ENCODE assay signal across 12 mouse cellular contexts in genomic region chr9:48126815-48127214, GRCm38 (mm10).
"Had no signal": no experiment of that assay in that cellular context is flagged by ENCODE, and none has a peak within 500 bp of the region (broad histone marks: within the 10 kb centered on the region; RNA-seq: fewer than 3 reads in every experiment).

No protein-coding gene starts in this region.

- ATAC-seq: intestine, postnatal 0 days; liver, postnatal 0 days; lung, postnatal 0 days; midbrain, embryonic 15.5 days had no signal

- H3K36me3 ChIP-seq: limb, embryonic 12.5 days; liver, embryonic 13.5 days; midbrain, embryonic 15.5 days had no signal

- H3K9ac ChIP-seq: limb, embryonic 12.5 days; liver, embryonic 13.5 days; liver, postnatal 0 days; midbrain, embryonic 15.5 days had no signal

- H3K4me2 ChIP-seq: limb, embryonic 12.5 days; liver, embryonic 13.5 days; midbrain, embryonic 15.5 days had no signal

- H3K4me3 ChIP-seq: limb, embryonic 12.5 days; liver, embryonic 13.5 days; midbrain, embryonic 15.5 days had no signal

- H3K4me1 ChIP-seq: limb, embryonic 12.5 days; liver, embryonic 13.5 days; midbrain, embryonic 15.5 days had no signal

- H3K9me3 ChIP-seq: limb, embryonic 12.5 days; liver, embryonic 13.5 days; midbrain, embryonic 15.5 days had no signal

- DNase-seq: kidney, adult 9 months; kidney, postnatal 10 days; kidney, postnatal 4 days; liver; liver, embryonic 13.5 days; liver, postnatal 0 days; lung, postnatal 36 days; right cerebral cortex, postnatal 14 days had no signal

- H3K27ac ChIP-seq: limb, embryonic 12.5 days; liver, embryonic 13.5 days; midbrain, embryonic 15.5 days had no signal

- H3K27me3 ChIP-seq: liver, embryonic 13.5 days; midbrain, embryonic 15.5 days had no signal
